Mouse (Mus musculus) heart, embryonic 11.5 days (tissue): ENCODE results near the gene Lag3. TPM values are rescaled to one million over a fixed set of nuclear protein-coding genes. Genes with fewer than 3 reads are reported as not detected.

ENCODE experiments used
- ATAC-seq: fragments of 200-750 bp; cut with Nextera tagmentation; replicated peaks from 2 replicates; pipeline ENCODE4 v1.8.0; 2017; ENCODE audit warnings: moderate library complexity; ENCODE audit not compliant: insufficient number of reproducible peaks, low FRiP score, low TSS enrichment
- H3K27ac ChIP-seq: fragments of 300-500 bp; sonication (generic); 2 replicates; pipeline ENCODE4 v1.5.1; 2014; ENCODE audit warnings: mild to moderate bottlenecking, low read depth, low read length
- H3K27me3 ChIP-seq: fragments of 300-500 bp; sonication (generic); 2 replicates; pipeline ENCODE4 v1.6.1; 2014; ENCODE audit warnings: mild to moderate bottlenecking, low read length, mixed read lengths; ENCODE audit not compliant: control insufficient read depth, insufficient read depth
- H3K36me3 ChIP-seq: fragments of 300-500 bp; sonication (generic); 2 replicates; pipeline ENCODE4 v1.6.1; 2014; ENCODE audit warnings: mild to moderate bottlenecking, low read length, moderate library complexity, mixed read lengths; ENCODE audit not compliant: control insufficient read depth, insufficient read depth
- H3K4me1 ChIP-seq: fragments of 300-500 bp; sonication (generic); 2 replicates; pipeline ENCODE4 v1.6.1; 2014; ENCODE audit warnings: low read length; ENCODE audit not compliant: control insufficient read depth, insufficient read depth
- H3K4me2 ChIP-seq: fragments of 300-500 bp; sonication (generic); 2 replicates; pipeline ENCODE4 v1.6.1; 2014; ENCODE audit warnings: mild to moderate bottlenecking, moderate library complexity
- H3K4me3 ChIP-seq: fragments of 300-500 bp; sonication (generic); 2 replicates; pipeline ENCODE4 v1.5.1; 2014; ENCODE audit warnings: low read depth, low read length
- H3K9ac ChIP-seq: fragments of 300-500 bp; sonication (generic); 2 replicates; pipeline ENCODE4 v1.6.1; 2014; ENCODE audit warnings: mild to moderate bottlenecking, low read depth, low read length, moderate library complexity
- H3K9me3 ChIP-seq: fragments of 300-500 bp; sonication (generic); replicated peaks from 2 replicates; pipeline ENCODE4 v1.6.1; 2016; ENCODE audit warnings: low read length; ENCODE audit not compliant: control insufficient read depth
- WGBS: fragments of 180-500 bp; shearing (Covaris S2); extraction: QIAGEN DNeasy Blood & Tissue Kit; methylation state at CpG from one replicate; pipeline ENCODE4 v1.1.7; 2014; ENCODE audit not compliant: insufficient replicate concordance; 5-methylcytosine and 5-hydroxymethylcytosine counted together
- polyA plus RNA-seq: library from polyadenylated mRNA; unstranded; fragments of >200 nt; fragmentation: Nextera tagmentation; extraction: Ambion mirVana; gene quantifications from 2 replicates; pipeline ENCODE4 v1.2.1, GENCODE M21; 2014

Gene Lag3
- 1.1 and 1.3 TPM in 2 replicates for polyA plus RNA-seq

DNA sequence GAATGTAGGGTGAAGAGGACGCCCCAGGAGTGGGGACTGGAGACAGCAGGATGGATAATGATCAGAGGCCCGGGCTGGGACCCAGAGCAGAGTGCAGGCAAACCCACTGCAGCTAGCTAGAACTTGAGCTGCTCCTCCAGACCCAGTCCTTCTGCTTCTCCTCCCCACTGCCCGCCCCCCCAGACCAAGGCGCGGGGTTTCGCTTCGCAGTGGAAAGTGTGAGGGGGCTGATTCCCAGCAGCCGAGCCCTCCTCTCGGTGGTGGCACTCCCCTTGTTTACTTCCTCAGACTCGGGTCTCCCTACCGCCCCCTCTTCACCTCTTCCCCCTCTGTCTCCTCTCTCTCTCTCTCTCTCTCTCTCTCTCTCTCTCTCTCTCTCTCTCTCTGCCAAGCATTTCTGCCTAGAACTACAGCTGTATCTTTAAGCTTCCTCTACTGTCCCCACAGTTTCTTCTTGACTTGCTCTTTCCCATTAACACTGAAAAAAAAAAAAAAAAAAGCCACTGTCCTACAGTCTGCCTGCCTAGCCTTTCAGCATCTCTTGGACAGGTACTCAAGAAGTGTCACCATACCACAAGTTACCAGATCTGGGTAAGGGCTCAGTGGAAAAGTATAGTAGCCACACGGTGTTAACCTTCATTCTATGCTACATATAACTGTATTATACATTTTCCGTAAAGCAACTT is at the start of gene Lag3:
Gene Lag3 (minus strand): TSS at position 173 of the 686 bp plus-strand sequence.
- H3K4me1 ChIP-seq: peaks cover 33% of the 10 kb centered on the region
- H3K27me3 ChIP-seq: peaks cover 25% of the 10 kb centered on the region
- H3K9me3 ChIP-seq: no peaks in the 10 kb centered on the region
- H3K9ac ChIP-seq: 0 out of 2 replicates have a peak within 1 kb of the TSS, but pooled peaks have one; percentile 34
- H3K36me3 ChIP-seq: peaks cover 14% of the 10 kb centered on the region
- peak within 1 kb of the TSS; percentile 44 for H3K4me2 ChIP-seq
- no peak within 1 kb of the TSS; the same call in 1 of the 2 replicates for H3K27ac ChIP-seq
- H3K4me3 ChIP-seq: peak within 1 kb of the TSS; percentile 10; the same call in 1 of the 2 replicates
- 29% methylated on average over 5 of the region's 13 CpGs for WGBS
- ATAC-seq: no peak

DNA sequence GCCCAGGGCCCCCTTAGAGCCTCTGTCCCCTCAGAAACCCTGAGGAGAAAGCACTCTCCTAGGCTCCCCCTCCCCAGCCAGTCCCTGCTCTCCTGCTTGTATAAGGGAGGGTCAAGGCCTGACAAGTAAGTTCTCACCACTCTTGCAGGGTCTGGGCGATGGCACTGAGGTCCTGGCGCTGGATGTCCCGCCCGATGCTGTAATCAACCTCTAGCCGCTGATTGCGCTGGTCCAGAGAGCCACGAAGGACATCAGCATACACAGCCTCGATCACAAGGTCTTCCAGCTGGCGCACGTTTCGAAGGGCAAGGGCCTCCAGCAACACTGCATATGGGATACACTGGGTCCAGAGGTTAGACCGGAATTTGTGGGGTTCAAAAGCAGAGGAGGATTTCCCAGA is 49.5 kb upstream of the Lag3 start:
- Histone ChIP-seq H3K4me2 (no peak overlapping the region), H3K27ac (no peak overlapping the region), H3K4me3 (no peak overlapping the region), H3K27me3 (no peaks in the 10 kb centered on the region), H3K9ac (no peak overlapping the region), H3K4me1 (peaks cover 6% of the 10 kb centered on the region), H3K36me3 (peaks cover 20% of the 10 kb centered on the region), H3K9me3 (no peaks in the 10 kb centered on the region)
- ATAC-seq: no peak
- WGBS: 93% methylated on average over 12 of the region's 12 CpGs

DNA sequence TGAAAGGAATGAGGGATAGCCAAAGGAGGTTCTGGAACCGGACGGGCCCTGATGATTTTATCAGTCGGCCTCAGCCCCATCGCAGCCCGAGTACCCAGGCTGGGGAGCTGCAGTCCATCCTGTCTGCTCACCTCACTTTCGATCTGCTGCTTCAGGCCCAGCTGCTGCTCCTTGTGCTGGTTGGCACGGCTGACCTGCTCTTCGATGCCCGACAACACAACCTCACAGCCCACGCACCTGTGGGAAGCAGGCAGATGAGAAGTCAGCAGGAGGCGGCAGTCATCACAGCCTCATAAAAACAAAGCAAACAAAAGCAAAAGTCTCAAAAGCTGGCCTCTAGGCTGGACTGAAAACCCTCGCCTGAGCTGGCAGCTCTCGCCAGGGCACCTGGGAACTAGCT is 48.5 kb upstream of the Lag3 start:
- Histone ChIP-seq H3K9ac (no peak overlapping the region), H3K4me1 (peaks cover 6% of the 10 kb centered on the region), H3K4me3 (no peak overlapping the region), H3K36me3 (peaks cover 20% of the 10 kb centered on the region), H3K27me3 (no peaks in the 10 kb centered on the region), H3K9me3 (no peaks in the 10 kb centered on the region), H3K4me2 (no peak overlapping the region), H3K27ac (no peak overlapping the region)
- no peak for ATAC-seq
- WGBS: 93% methylated on average over 13 of the region's 13 CpGs

DNA sequence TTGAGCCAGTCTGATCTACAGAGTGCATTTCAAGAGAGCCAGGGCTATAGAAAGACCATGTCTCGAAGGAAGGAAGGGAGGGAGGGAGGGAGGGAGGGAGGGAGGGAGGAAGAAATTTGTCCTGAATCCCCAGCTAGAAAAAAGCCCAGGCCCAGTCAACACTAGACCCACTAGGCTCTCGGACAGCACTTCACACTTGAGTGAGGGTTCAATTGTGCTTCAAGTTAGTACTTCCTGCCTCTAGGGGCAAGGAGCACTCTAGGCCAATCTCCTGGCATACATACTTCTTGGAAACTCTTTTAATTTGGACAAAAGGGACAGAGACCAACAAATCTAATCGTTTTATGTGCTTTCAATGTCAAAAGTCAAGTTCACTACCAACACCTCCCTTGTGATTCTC is 46.6 kb upstream of the Lag3 start:
- Histone ChIP-seq H3K4me3 (no peak overlapping the region), H3K36me3 (peaks cover 20% of the 10 kb centered on the region)
- WGBS: 85% methylated on average over 3 of the region's 3 CpGs

DNA sequence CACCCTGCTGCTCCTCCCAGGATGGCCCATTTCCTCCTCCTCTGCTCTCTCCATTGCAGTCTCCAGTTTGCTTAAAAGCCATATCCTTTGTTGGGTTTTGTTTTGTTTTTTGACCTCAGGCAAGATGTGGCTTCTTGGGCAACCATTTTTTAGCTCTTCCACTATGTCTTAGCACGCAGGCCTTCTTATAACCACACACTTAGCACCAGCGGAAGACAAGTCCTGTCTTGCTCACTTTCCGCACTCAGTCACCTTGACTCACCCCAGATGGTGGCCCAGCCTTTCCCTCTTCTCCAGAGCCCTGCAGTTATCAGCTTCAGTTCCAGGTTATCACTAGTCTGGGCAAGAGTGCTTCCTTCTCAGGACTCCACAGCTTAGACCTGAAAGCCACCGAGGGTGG is 43.7 kb upstream of the Lag3 start:
- Histone ChIP-seq H3K4me1 (no peaks in the 10 kb centered on the region), H3K9me3 (no peaks in the 10 kb centered on the region), H3K4me3 (no peak overlapping the region), H3K4me2 (no peak overlapping the region), H3K27me3 (no peaks in the 10 kb centered on the region), H3K36me3 (peaks cover 12% of the 10 kb centered on the region), H3K27ac (no peak overlapping the region), H3K9ac (no peak overlapping the region)
- 86% methylated on average over 4 of the region's 4 CpGs for WGBS
- ATAC-seq: no peak

More for the DNA sequence above, 46.6 kb upstream of the Lag3 start:
- H3K4me2 ChIP-seq: no peak overlapping the region
- H3K4me1 ChIP-seq: no peaks in the 10 kb centered on the region
- no peaks in the 10 kb centered on the region for H3K9me3 ChIP-seq
- ATAC-seq: no peak
- no peak overlapping the region for H3K27ac ChIP-seq
- H3K27me3 ChIP-seq: no peaks in the 10 kb centered on the region
- no peak overlapping the region for H3K9ac ChIP-seq

DNA sequence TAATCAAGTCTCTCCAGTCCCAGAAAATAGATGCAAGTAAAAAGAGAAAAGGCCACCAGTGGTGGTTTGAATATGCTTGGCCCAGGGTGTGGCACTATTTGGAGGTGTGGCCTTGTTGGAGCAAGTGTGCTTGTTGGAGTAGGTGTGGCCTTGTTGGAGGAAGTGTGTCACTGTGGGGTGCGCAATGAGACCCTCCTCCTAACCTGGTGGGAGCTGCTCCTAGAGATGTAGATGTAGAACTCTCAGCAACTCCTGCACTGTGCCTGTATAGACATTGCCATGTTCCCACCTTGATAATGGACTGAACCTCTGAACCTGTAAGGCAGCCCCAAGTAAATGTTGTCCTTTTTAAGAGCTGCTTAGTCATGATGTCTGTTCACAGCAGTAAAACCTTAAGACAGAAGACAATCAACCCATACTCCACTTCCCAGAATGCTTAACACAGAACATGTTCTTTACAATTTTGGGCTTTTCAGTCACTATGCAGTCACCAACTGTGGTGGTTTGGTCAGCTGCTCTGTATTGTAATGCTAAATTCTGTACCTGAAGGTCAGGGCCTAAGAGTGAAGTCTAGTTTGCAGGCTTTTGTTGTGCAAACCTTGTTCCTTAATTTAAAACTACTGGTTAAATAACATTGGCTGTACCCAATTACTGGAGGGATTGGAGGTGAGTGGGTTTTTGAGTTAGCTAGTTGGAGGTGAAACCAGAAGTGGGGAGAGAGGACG is 42.6 kb upstream of the Lag3 start:
- no peaks in the 10 kb centered on the region for H3K9me3 ChIP-seq
- 84% methylated on average over 2 of the region's 2 CpGs for WGBS
- ATAC-seq: no peak
- no peak overlapping the region for H3K4me2 ChIP-seq
- no peaks in the 10 kb centered on the region for H3K4me1 ChIP-seq
- no peak overlapping the region for H3K4me3 ChIP-seq
- no peak overlapping the region for H3K9ac ChIP-seq
- H3K27ac ChIP-seq: no peak overlapping the region
- H3K36me3 ChIP-seq: peaks cover 11% of the 10 kb centered on the region; the same call in 1 of the 2 replicates
- no peaks in the 10 kb centered on the region for H3K27me3 ChIP-seq

DNA sequence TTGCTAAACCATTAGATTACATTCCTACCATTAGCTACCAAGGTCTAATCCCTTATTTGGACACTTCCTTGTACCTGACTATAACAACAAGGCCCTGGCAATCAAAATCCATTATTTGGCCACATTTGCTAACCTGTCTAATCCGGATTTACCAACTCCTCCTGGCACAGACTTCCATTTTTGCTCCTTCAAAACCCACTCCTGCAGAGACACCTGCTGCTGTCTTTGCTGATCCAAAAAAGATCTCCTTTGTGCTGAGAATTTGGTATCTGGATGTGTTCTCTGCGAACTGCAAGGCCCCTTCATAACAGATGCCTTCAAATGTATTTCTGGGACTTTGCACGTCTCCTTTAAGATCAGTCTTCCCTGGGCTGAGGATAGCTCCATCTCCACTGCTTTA is 32.0 kb upstream of the Lag3 start:
- ATAC-seq: no peak
- no peaks in the 10 kb centered on the region for H3K4me1 ChIP-seq
- WGBS: 77% methylated on average over 3 of the region's 3 CpGs
- peaks cover 7% of the 10 kb centered on the region; the same call in 1 of the 2 replicates for H3K36me3 ChIP-seq
- no peaks in the 10 kb centered on the region for H3K27me3 ChIP-seq
- no peak overlapping the region for H3K27ac ChIP-seq
- H3K4me2 ChIP-seq: no peak overlapping the region
- no peak overlapping the region for H3K4me3 ChIP-seq
- H3K9ac ChIP-seq: no peak overlapping the region
- no peaks in the 10 kb centered on the region for H3K9me3 ChIP-seq

DNA sequence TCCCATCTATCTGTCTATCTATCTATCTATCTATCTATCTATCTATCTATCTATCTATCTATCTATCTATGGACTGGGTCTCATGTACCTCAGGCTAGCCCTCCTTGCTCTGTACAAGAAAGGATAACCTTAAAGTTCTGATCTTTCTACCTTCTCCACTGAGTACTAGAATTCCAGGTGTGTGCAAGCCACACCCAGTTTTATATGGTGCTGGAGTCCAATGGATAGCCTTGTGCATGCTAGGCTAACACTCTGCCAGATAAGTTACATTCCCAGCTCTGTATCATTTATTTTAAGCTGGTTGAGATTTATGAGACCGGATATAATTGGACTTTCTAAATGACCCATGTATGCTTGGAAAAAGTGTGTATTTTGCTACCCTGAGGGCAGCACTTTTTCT is 30.2 kb upstream of the Lag3 start:
- 94% methylated on average over 1 of the region's 1 CpGs for WGBS
- ATAC-seq: no peak
- Histone ChIP-seq H3K4me3 (no peak overlapping the region), H3K4me2 (no peak overlapping the region), H3K36me3 (peaks cover 10% of the 10 kb centered on the region), H3K27me3 (no peaks in the 10 kb centered on the region), H3K9ac (no peak overlapping the region), H3K4me1 (no peaks in the 10 kb centered on the region), H3K27ac (no peak overlapping the region), H3K9me3 (no peaks in the 10 kb centered on the region)
